Mouse (Mus musculus): ENCODE data around the gene Psmg4. TPM values are rescaled to one million over a fixed set of nuclear protein-coding genes. Genes with fewer than 3 reads are reported as not detected.

Psmg4 gene
- polyA plus RNA-seq, 1 experiment from 2014 or later, result 99.9 TPM

DNA sequence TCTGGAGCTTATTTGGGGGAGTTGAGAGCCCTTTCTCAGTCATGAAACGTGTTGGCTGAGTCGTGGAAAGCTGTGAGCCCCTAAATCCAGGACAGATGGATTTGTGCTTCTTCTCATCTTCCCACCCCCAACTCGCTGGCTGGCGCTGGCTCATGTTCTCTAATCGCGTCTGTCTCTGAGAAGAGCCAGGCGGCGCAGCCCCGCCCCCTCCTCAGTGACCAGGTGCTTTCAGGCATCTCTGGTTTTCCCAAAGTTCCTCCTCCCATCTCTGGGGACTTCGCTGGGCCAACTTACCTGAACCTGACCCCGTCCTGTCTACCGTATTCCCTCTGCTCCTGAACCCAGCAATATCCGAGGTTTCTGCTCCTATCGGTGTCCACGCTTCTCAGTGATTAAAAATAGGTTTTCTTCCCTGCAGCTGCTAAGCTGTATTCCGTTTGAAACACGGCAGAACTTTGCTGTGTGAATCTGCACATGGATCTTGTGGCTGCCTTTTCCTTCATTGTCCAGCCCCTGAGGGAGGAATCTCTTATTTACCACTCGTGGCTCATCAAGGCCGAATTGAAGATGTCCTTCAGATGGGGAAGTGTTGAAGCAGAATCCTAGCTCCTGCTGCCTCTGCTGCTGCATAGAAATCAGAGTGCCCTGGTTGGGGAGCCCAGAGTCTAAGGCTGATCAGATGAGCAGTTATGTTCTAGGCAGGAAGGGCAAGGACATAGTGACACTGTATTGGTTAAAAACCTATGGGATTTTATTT is 12.3 kb upstream of the Psmg4 start:
- H3K27me3 ChIP-seq (replicated peaks; ENCODE audit: low read depth, poor library complexity, severe bottlenecking), result no peaks in the 10 kb centered on the region
- H3K9me3 ChIP-seq, result no peaks in the 10 kb centered on the region
- peak overlapping the region; percentile 94 for H3K27ac ChIP-seq (replicated peaks)
- H3K4me3 ChIP-seq, result peak overlapping the region; percentile 61
- peaks cover 59% of the 10 kb centered on the region for H3K4me1 ChIP-seq
- DNase-seq (ENCODE audit: low spot score), result peak; percentile 70
- WGBS, result 12% methylated on average over 19 of the region's 19 CpGs
- H3K36me3 ChIP-seq (replicated peaks), result no peaks in the 10 kb centered on the region

DNA sequence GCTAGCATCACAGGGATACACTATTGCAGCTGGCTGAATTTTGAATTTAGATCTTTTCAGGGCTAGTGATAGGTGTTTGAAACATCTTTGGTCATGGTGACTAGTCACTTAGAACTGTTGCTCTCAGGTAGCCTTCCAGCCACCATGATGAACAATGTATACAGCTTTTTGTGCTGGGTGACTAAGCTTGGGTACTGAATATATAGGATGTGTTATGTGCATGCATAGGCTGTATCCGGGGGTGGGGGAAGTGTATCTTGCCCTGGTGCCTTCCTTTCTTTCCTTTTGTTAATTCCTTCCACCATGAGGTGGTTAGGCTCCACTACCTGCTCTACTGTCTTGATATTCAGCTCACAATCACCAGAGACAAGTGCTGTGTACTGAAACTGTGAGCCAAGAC is 11.3 kb upstream of the Psmg4 start:
- H3K4me3 ChIP-seq, result no peak overlapping the region
- no peaks in the 10 kb centered on the region for H3K36me3 ChIP-seq (replicated peaks)
- 0 out of 2 replicates have a peak overlapping the region, but pooled peaks have one; percentile 30 for H3K27ac ChIP-seq (replicated peaks)
- 91% methylated on average over 1 of the region's 1 CpGs for WGBS
- H3K9me3 ChIP-seq, result no peaks in the 10 kb centered on the region
- no peak for DNase-seq (ENCODE audit: low spot score)
- H3K4me1 ChIP-seq, result peaks cover 65% of the 10 kb centered on the region
- no peaks in the 10 kb centered on the region for H3K27me3 ChIP-seq (replicated peaks; ENCODE audit: low read depth, poor library complexity, severe bottlenecking)

DNA sequence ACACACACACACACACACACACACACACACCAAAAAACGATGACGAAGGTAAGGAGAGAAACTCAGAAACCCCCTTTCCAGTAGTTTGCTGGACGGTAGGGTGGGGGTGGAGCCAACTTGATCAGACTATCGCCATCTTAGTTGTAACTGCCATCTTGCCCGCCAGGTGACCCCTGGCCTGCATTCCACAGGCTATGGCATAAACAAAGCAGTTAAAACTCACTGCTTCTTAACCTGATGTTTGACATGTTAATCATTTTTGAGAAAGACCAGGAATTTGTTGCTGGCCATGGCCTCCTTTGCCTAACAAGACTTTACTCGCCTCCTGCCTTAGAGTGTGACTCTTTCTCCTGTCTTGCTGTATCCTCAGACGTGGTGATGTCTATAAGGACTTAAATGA is 10.1 kb upstream of the Psmg4 start:
- 65% methylated on average over 7 of the region's 7 CpGs for WGBS
- H3K4me3 ChIP-seq, result no peak overlapping the region
- H3K4me1 ChIP-seq, result peaks cover 68% of the 10 kb centered on the region
- no peaks in the 10 kb centered on the region for H3K36me3 ChIP-seq (replicated peaks)
- no peaks in the 10 kb centered on the region for H3K27me3 ChIP-seq (replicated peaks; ENCODE audit: low read depth, poor library complexity, severe bottlenecking)
- peak overlapping the region; percentile 30; the same call in 1 of the 2 replicates for H3K27ac ChIP-seq (replicated peaks)
- DNase-seq (ENCODE audit: low spot score), result peak; percentile 45
- H3K9me3 ChIP-seq, result no peaks in the 10 kb centered on the region

GRCm38 (mm10) chr13:34153254-34154011 is 9.3 kb upstream of the Psmg4 start:
- H3K36me3 ChIP-seq (replicated peaks), result no peaks in the 10 kb centered on the region
- peak overlapping the region; percentile 61 for H3K27ac ChIP-seq (replicated peaks)
- no peak overlapping the region for H3K4me3 ChIP-seq
- DNase-seq (ENCODE audit: low spot score), result peak; percentile 9
- H3K4me1 ChIP-seq, result peaks cover 60% of the 10 kb centered on the region
- 76% methylated on average over 5 of the region's 5 CpGs for WGBS
- H3K27me3 ChIP-seq (replicated peaks; ENCODE audit: low read depth, poor library complexity, severe bottlenecking), result no peaks in the 10 kb centered on the region
- H3K9me3 ChIP-seq, result 0 out of 2 replicates have a peak, but pooled peaks cover 5% of the 10 kb centered on the region

DNA sequence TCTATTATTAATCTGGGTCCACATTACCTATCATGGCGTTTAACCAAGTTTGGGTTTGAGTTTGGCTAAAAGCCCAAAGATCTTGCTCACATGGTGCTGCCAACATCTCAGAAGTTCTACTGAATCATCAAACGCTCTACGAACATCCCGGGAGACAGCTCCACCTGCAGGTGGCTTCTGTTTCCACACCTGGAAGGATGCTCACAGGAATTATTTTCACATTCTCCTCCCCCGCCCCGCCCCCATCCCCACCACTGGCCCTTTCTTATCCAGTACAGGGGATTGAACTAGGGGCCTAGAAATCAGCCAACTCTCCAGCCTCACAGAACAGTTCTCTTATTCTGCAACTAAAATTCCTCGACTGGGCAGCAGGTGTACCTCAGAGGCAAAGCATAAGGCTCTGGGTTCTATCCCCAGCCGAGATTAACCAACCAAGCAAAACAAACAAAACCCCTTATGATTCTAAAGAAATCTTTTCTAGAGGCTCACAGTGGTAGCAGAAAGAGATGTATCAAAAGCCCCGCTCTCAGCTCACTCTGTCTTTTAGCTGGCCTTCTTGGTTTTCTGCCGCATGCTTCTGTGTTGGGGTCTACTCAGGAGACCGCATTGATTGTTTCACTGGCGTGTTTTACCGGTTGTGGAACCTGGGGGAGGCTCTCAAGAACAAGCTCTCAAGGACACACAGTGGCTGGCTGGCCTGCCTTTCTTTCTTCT is 8.4 kb upstream of the Psmg4 start:
- DNase-seq (ENCODE audit: low spot score), result peak; percentile 76
- Histone ChIP-seq H3K27me3 (replicated peaks; ENCODE audit: low read depth, poor library complexity, severe bottlenecking) (no peaks in the 10 kb centered on the region), H3K9me3 (0 out of 2 replicates have a peak, but pooled peaks cover 5% of the 10 kb centered on the region), H3K4me1 (peaks cover 52% of the 10 kb centered on the region), H3K4me3 (no peak overlapping the region), H3K27ac (replicated peaks) (peak overlapping the region; percentile 74), H3K36me3 (replicated peaks) (no peaks in the 10 kb centered on the region)
- WGBS, result 51% methylated on average over 13 of the region's 13 CpGs

GRCm38 (mm10) chr13:34154931-34155272 is 7.9 kb upstream of the Psmg4 start:
- H3K27me3 ChIP-seq (replicated peaks; ENCODE audit: low read depth, poor library complexity, severe bottlenecking), result no peaks in the 10 kb centered on the region
- no peaks in the 10 kb centered on the region for H3K36me3 ChIP-seq (replicated peaks)
- H3K4me1 ChIP-seq, result peaks cover 46% of the 10 kb centered on the region
- peak; percentile 64 for DNase-seq (ENCODE audit: low spot score)
- H3K27ac ChIP-seq (replicated peaks), result peak overlapping the region; percentile 74
- H3K9me3 ChIP-seq, result 0 out of 2 replicates have a peak, but pooled peaks cover 5% of the 10 kb centered on the region
- no peak overlapping the region for H3K4me3 ChIP-seq
- WGBS, result 38% methylated on average over 3 of the region's 3 CpGs

DNA sequence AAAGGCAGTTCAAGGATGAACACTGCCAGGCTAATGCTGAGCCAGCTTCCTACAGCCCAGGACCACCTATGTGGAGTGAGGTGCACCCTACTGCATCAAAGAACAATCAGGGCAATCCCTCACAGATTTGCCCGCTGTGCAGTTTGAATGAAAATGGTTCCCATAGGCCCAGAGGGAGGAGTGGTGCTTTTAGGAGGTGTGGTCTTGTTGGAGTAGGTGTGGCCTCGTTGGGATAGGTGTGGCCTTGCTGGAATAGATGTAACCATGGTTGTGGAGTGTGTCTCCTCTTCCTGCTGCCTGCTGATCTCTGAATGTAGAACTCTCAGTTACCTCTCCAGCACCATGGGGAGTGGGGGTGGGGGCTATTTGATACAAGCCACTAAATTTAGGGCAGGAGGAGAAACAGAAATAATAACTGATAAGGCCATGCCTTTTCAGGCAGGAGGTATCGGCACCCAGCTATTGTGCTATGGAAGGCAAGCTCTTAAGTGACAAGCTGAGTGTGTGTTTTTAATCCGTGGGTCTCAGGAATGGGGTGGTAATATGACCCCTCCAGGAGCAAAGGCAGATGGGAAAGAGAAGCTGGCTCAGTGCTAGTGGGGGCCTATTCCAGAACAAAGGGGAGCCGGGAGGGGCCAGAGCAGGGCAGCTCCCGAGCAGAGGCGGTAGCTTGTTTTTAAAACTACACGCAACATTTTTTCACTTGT is 6.5 kb upstream of the Psmg4 start:
- Histone ChIP-seq H3K4me3 (no peak overlapping the region), H3K27ac (replicated peaks) (peak overlapping the region; percentile 52; the same call in 1 of the 2 replicates), H3K27me3 (replicated peaks; ENCODE audit: low read depth, poor library complexity, severe bottlenecking) (no peaks in the 10 kb centered on the region), H3K36me3 (replicated peaks) (no peaks in the 10 kb centered on the region), H3K9me3 (0 out of 2 replicates have a peak, but pooled peaks cover 5% of the 10 kb centered on the region), H3K4me1 (peaks cover 37% of the 10 kb centered on the region)
- DNase-seq (ENCODE audit: low spot score), result peak; percentile 15
- WGBS, result 66% methylated on average over 8 of the region's 8 CpGs

- DNase-seq (ENCODE audit: low spot score), result no peak
- Histone ChIP-seq H3K9me3 (0 out of 2 replicates have a peak, but pooled peaks cover 5% of the 10 kb centered on the region), H3K36me3 (replicated peaks) (no peaks in the 10 kb centered on the region), H3K4me1 (peaks cover 35% of the 10 kb centered on the region), H3K27ac (replicated peaks) (peak overlapping the region; percentile 52; the same call in 1 of the 2 replicates), H3K27me3 (replicated peaks; ENCODE audit: low read depth, poor library complexity, severe bottlenecking) (no peaks in the 10 kb centered on the region), H3K4me3 (no peak overlapping the region)
- 87% methylated on average over 2 of the region's 2 CpGs for WGBS
Measured at GRCm38 (mm10) chr13:34156840-34157185, 6.0 kb upstream of the Psmg4 start.

GRCm38 (mm10) chr13:34157596-34158157 is 5.1 kb upstream of the Psmg4 start:
- Histone ChIP-seq H3K36me3 (replicated peaks) (no peaks in the 10 kb centered on the region), H3K27ac (replicated peaks) (no peak overlapping the region), H3K4me3 (no peak overlapping the region), H3K9me3 (0 out of 2 replicates have a peak, but pooled peaks cover 5% of the 10 kb centered on the region), H3K27me3 (replicated peaks; ENCODE audit: low read depth, poor library complexity, severe bottlenecking) (no peaks in the 10 kb centered on the region), H3K4me1 (peaks cover 33% of the 10 kb centered on the region)
- DNase-seq (ENCODE audit: low spot score), result no peak
- WGBS, result 87% methylated on average over 3 of the region's 3 CpGs

GRCm38 (mm10) chr13:34159926-34160325 is 2.8 kb upstream of the Psmg4 start:
- H3K27ac ChIP-seq (replicated peaks), result no peak overlapping the region
- 71% methylated on average over 1 of the region's 1 CpGs for WGBS
- 0 out of 2 replicates have a peak, but pooled peaks cover 4% of the 10 kb centered on the region for H3K36me3 ChIP-seq (replicated peaks)
- DNase-seq (ENCODE audit: low spot score), result no peak
- H3K4me3 ChIP-seq, result no peak overlapping the region
- H3K4me1 ChIP-seq, result peaks cover 28% of the 10 kb centered on the region
- H3K9me3 ChIP-seq, result 0 out of 2 replicates have a peak, but pooled peaks cover 5% of the 10 kb centered on the region
- no peaks in the 10 kb centered on the region for H3K27me3 ChIP-seq (replicated peaks; ENCODE audit: low read depth, poor library complexity, severe bottlenecking)

DNA sequence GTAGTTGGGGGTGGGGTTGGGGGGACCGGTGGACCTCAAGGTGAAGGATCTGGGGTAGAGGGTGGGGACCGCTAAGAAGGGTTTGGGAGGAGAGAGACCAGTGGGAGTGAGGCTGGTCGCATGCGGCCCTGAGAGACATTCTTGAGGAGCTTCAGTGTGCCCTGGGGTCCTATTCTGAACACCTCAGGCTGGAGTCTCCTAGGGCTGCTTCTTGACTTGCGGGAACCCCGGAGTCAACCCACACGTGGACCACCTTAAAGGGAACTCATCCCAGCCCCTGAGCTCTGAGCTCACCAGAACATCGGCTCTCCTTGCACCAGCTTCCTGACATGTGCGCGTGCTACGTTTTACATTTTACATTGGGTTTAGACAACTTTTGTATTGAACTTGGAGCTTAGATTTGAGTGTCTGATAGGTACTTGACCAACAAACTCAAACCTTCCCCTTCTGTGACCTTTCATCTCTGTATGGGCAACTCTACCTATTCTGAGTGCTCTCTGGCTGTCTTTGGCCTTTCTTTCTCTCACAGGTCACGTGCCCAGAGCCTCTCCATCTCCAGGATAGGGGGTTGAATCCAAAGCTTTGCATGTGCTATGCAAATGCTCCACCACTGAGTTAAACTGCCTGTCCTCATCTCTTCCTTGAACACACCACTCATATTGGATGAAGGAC is 676 bp downstream of the Psmg4 start:
- no peak for DNase-seq (ENCODE audit: low spot score)
- WGBS, result 48% methylated on average over 12 of the region's 12 CpGs
- H3K4me1 ChIP-seq, result peaks cover 18% of the 10 kb centered on the region
- peak overlapping the region; percentile 95 for H3K27ac ChIP-seq (replicated peaks)
- peaks cover 5% of the 10 kb centered on the region; the same call in 1 of the 2 replicates for H3K9me3 ChIP-seq
- no peaks in the 10 kb centered on the region for H3K27me3 ChIP-seq (replicated peaks; ENCODE audit: low read depth, poor library complexity, severe bottlenecking)
- H3K36me3 ChIP-seq (replicated peaks), result peaks cover 22% of the 10 kb centered on the region
- H3K4me3 ChIP-seq, result peak overlapping the region; percentile 79
